Mouse (Mus musculus) frontal cortex, adult (tissue): Measurements from ENCODE around the gene Stat3.

Experiments
- ATAC-seq: cut with Nextera tagmentation; 2 replicates; pipeline ENCODE4 v1.9.2; 2017; ENCODE audit warnings: mild to moderate bottlenecking, moderate library complexity, mixed read lengths; ENCODE audit not compliant: low TSS enrichment

Stat3 gene

DNA sequence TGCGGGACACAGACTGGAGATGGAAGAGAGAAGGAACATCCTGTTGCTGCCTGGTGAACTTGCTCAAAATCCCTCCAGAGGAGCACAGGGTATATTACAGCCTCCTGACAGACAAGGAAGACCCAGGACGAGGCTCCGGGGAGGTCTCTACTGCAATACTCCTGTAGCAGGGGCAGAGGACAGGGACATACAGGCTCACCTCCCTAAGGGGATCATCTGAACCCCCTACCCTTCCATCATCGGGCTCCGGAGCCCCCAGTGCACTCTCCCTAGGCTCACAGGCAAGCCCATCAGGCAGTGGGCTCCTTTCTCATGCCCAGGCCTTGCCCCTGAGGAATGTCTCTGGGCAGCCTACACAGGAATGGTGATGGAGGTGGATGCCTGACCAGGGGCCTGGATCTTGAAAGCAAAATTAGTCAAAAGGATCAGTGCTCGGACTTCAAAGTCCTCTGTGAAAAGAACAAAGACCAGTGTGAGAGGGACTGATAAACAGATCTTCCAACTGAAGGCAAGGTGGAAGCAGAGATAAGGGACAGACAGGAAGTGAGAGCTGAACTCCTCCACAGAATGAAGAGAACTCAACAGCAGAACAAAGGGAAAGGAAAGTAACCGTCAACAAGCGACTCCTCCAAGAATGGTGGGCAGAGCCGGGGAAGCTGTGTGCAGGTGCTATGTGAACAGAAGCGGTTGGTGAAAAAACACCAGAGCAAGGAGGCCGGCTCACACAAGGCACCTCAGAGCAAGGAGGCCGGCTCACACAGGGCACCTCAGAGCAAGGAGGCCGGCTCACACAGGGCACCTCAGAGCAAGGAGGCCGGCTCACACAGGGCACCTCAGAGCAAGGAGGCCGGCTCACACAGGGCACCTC lies 47.9 kb downstream of the Stat3 start:
- no peak for ATAC-seq

DNA sequence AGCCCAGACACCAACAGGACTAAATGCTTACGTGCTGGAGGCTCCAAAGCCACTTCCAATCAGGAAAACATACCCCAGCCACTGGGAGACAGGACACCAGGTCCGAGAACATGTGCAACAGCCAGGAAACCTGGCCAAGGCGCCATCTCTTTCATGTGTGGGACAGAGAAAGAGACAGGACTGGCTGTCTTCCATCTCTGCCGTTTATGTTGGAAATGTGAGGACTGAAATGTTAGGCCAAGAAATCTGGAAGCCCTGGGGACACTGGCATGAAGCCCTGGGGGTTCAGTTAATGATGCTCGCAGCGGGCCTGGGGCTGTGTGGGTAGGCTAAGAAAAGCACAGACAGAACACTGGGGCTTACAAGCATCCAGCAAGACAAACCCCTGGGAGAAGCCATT lies 48.9 kb downstream of the Stat3 start:
- no peak for ATAC-seq

- no peak for ATAC-seq
Measured at GRCm38 (mm10) chr11:100888348-100888820, 51.0 kb downstream of the Stat3 start.

- no peak for ATAC-seq
Measured at GRCm38 (mm10) chr11:100887764-100888163, 51.6 kb downstream of the Stat3 start.

GRCm38 (mm10) chr11:100887236-100887635 lies 52.1 kb downstream of the Stat3 start:
- no peak for ATAC-seq

DNA sequence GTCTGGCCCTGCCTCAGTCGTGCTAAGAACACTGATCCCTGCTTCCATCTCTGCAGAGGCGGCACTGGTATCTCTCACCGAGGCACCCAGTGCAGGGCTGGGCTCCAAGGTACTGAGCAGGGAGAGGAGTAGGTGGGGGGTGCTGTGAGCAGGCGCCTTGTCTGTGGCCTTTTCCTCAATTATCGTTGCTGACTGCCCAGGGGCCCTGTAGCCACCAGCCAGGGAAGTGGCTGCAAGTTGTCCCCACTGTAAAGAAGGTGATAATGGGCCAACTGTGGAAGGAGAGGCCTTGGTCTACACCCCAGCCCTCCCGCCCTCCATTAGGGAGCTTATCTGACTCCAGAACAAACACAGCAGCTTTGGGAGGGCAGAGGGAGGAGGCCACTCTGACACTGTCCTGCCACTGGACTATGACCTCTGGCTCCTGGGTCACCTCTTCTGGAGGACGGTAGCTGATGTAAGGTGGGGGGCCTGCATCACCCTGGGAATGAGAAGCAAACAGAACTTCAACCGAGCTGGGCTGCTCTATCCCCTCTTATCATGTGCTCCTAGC lies 53.1 kb downstream of the Stat3 start:
- ATAC-seq: no peak

GRCm38 (mm10) chr11:100885472-100885871 lies 53.9 kb downstream of the Stat3 start:
- no peak for ATAC-seq

DNA sequence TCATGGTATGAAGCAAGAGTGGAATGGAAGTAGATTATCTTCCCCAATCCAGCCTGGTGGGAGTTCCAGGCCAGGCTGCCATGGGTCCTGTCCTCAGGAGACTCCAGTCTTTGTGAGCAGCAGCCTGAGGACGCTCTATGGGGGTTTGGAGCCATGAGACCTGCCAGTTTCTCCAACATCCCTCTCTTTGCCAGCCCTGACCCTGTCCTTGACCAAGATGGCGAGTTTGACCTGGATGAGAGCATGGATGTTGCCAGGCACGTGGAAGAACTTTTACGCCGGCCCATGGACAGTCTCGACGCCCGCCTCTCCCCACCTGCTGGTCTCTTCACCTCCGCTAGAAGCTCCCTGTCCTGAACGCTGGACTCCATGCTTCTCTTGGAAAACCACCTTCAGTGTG lies 55.7 kb downstream of the Stat3 start:
- ATAC-seq: no peak

DNA sequence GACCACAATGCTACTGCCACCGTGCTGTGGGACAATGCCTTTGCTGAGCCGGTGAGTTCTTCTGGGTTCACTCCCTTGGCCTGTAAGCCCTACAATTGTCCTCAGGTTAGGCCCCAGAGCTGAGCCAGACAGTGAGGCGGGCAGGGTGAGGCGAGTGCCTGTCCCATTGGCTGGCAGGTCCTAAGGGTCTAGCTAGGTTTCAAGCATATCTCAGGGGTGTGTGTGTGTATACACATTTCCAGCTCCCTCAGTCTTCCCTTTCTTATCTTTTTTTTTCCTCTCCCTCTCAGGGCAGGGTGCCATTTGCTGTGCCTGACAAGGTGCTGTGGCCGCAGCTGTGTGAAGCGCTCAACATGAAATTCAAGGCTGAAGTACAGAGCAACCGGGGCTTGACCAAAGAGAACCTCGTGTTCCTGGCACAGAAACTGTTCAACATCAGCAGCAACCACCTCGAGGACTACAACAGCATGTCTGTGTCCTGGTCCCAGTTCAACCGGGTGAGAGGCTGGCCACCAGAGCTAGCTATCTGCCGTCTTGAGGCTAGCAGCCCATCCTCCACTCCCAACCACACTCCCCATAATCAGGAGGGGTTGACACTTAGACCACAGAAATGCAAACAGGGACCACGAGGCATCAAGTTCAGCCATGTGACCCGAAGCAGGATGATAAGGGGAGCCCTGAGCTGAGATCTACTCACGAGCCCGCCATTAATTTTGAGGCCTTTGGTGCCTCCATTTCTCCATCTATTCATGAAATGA lies 59.8 kb downstream of the Stat3 start:
- no peak for ATAC-seq

DNA sequence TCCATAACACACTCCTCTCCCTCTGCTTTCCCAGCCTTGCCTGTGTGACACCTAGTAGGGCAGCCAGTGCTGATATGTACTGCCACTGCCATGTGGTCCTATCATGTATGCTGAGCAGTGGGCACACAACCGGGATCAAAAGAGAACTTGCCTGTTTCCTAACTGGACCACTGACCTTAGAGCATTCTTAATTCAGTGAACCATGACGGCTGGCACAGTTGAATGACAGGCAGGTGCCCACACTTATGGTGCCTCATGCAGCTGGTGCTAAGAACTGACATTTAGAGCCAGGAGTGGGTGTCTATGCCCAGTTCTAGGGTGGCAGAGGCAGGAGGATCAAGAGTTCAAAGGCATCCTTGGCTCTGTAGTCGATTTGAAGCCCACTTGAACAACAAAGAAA lies 63.6 kb downstream of the Stat3 start:
- ATAC-seq: no peak

DNA sequence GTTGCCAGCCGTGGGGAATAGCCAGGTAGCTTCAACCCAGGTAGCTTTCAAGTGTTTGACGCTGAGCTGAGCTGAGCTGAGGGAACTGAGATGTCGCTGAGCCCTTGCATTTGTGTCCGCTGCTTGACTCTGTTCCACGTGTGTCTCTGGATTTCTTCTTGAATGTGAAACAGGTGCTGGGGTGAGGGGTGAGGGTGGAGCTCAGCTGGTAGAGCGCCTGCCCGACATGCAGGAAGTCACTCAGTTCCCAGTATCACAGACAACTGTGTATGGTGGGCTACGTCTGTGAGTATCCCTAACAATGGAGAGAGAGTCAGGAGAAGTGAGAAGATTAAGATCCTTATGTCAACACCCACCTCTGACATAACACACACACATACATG lies 68.4 kb downstream of the Stat3 start:
- ATAC-seq: no peak

DNA sequence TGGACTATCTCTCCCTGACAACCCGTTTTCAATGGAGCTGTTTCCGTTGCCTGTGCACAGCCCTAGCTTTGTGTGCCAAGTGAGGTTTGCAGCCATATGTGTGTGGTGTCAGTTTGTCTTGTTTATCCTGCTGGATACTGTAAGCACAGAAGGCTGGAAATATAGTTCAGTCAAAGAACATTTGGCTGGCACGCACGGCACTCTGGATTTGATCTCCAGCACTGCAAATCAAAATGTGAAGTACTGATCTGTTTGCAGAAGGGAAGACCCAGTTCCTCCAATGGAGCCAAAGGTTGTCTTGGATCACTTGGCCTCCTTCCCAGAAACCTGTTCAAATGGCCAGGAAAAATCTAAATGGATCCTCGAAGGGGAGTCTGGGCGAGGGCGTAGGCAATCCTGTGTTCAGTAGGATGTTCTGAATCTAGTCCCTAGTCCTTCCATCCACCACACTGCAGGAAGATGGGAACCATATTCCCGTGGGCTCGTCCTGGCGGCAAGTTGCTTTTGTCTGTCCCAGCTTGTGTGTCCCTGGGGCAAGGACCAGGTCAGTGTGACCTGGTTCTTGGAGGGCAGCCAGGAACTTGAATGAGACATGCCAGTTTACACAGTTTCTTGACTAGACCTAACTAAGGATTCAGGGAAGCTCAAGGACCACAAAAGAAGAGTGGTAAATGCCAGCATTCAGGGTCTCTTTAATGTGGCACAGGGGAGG lies 68.9 kb downstream of the Stat3 start:
- ATAC-seq: peak; percentile 59

GRCm38 (mm10) chr11:100865618-100866017 lies 73.7 kb downstream of the Stat3 start:
- ATAC-seq: no peak

DNA sequence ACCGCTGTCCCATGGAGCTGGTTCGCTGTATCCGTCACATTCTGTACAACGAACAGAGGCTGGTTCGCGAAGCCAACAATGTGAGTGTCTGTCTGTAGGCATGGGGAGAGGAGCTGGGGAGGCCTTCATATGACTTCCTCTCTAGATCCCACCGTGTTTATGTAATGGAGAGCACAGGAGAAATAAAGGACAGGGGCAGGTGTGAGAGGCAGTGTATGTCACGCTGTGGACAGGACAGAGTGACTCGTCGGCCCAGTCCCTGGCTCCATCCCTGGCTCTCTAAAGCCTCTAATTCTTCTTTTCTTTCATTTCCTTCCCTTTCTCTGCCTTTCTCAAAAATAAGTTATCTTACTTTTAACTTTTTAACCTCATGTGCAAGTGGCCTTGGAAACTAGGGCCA lies 76.2 kb downstream of the Stat3 start:
- ATAC-seq: no peak

DNA sequence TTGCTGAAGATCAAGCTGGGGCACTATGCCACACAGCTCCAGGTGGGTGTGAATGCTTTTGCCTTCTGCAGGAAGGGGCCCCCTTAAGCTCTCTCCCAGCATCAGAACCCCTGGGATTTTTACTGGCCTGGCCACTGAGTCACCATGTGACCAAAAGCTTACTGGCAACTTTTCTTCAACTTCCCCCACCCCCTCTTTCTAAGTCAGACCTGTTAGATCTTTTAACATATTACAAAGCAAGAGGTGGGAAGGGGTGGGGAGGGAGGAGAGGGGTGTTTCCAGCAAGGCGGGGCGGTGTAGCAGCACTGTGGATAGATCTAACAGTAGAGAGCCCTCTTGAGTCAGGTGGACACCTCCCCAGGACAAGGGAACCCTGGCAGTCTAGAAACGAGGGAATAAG lies 77.5 kb downstream of the Stat3 start:
- ATAC-seq: no peak

DNA sequence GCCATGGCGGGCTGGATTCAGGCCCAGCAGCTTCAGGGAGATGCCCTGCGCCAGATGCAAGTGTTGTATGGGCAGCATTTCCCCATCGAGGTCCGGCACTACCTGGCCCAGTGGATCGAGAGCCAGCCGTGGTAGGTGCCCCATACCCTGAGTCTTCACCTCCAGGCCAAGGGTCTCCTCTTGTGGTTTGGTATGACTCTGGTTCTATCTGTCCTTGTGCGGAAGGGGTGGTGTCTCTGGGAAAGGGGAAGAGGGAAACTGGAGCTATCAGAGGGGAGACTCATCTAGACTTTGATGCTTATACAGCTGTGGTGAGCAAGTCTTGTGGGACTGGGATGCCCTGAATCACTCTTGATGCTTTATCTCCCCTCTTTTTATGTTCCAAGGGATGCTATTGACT lies 78.0 kb downstream of the Stat3 start:
- no peak for ATAC-seq

DNA sequence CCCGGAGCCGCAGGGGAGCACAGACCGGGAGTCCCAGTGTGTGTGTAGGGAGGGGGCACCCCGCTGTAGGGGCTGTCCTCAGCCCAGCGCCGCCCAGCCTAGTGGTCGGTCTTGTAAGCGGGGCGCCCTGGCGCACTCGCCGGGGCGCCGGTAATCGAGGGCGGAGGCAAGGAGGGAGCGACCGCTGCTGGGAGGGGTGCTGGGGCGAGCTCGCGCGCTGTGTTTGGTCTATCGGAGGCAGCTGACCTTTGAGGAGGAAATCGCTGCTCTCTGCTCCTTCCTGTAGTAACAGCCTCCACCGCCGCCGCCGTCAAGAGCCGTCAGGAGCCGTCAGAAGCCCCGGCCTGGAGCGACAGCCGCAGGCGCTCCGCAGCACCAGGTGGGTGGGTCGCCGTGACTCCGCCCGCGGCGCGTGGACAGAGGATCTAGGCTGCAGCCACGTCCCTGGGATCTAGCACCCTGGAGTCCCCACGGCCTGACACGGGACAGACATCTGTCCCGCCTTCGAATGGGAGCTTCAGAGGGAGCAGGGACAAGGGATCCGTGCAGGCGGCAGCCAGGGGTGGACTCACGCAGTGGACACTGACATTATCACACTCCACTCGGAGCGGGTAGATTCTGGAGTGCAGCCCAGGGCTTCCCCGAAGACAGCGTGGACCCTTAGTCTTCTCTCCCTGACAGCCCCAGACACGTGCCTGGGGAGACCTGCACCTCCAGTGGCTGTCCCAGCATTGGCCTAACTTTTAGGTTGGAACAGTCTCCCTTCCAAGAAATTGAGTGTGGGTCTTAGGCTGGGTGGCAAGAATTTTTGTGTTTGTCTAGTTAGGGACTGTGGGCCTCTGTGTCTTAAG lies 78.9 kb downstream of the Stat3 start:
- no peak; the same call in 1 of the 2 replicates for ATAC-seq

DNA sequence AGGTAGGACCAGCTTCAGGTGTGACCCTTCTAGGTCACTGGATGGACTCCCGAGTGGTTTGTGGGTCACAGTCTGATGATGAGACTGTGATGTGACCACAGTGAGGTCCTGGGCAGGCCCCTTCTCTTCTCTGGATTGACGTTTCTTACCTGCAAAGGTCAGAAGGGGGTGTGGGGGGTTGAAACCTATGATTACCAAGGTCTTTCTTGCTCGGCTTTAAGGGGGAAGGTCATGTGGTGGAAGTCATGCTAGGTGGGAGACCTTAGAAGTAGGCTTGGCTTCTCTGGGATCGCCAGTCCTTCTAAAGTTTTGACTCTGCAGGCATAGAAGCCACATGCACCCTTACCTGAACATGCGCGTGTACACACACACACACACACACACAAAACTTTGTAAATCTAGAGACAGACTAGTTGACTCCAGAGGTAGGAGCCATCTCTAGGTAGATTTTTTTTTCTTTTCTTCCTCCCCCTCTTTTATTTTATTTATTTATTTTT lies 79.7 kb downstream of the Stat3 start:
- ATAC-seq: no peak

DNA sequence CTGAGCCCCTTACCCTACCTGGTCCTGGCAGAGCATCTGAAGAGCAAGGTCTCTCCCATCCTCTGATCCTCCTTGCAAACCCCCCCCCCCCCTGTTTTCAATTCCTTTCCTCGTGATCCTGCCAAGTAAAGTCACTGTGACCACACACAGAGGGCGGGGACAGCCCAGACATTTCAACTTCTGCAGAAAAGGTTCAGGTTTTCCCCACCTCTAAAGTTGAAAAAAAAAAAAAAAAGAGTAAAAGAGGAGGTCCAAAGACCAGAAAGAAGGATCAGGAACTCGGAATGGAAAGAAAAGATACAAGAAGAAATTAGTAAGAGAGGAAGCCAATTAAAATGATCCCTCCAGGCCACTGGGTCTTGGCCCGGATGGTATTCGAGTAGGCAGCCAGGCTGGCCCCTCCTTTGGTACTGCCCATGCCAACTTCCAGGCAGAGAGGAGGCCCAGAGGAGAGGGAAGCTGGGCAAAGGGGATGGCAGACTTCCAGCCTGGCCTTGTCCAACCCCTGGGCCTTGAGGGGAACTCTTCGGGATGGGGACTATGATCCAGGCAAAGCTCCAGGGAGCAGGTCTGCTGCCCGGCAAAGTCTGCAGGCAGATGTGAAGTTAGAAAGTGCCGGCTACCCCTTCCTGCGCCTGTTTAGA lies 80.3 kb downstream of the Stat3 start, which contains the start of gene Stat5a:
Stat5a (plus strand) TSS at position 417 of the 644 bp plus-strand sequence.
- no peak for ATAC-seq

DNA sequence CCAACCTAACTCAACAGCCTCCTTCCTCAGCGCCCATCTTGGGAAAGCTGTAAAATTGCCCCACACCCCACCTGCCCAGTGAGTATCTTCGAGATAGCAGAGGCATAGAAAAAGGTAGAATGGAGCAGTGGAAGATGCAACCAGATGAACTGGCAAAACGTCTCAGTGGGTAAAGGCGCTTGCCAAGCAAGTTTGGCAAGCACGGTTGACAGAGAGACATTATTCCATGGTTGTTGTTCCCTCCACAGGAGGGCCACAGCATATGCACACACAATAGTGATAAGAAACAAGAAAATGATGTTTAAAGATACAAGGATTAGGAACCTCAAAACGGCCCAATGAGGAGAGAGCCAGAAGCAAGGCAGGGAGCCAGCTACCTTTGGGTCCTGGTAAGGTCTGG lies 81.4 kb downstream of the Stat3 start:
- ATAC-seq: no peak
